8 mouse cellular contexts compared by ENCODE assay signal in the genomic region with DNA sequence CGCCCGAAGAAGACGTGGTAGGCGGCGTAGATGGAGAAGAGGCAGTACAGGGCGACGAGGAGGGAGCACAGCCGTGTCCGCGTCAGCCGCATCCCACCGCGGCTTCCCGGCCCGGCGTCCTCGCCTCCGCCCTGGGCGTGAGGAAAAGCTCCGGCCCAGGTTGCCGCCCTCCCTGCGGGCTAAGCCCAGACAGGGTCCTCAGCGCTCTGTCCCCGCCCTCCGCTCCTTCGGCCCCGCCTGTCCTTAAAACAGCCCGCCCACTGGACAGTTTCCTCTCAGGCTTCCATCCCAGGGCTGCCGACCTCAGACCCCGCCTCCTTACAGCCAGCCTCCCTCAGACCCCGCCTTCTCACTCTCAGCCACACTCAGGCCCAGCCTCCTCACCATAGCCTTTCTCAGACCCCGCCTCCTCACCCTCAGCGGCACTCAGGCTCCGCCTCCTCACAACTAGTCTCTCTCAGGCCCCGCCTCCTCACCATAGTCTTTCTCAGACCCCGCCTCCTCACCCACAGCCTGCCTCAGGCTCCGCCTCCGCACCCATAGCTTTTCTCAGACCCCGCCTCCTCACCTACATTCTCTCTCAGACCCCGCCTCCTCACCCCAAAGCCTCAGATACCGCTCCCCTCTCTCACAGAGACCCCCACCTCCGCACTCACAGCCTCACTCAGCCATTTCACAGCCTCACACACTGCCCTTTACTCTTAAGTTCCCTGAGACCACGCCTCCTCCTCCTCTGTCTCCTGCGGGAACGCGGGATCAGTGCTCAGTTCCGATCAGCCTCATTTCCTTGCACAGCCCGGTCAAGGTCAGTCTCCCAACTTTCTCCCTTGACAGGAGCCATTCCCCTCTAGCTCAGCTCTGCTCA. TPM values are rescaled to one million over a fixed set of nuclear protein-coding genes. Genes with fewer than 3 reads are reported as not detected.
A peak's percentile ranks its signal among the peaks of the same experiment; 100 is the strongest.
DNase-seq lines count a peak whose midpoint lies in the region; ATAC-seq lines count a peak whose summit lies in the region.

A gene (minus strand): TSS at position 392 of the 865 bp plus-strand sequence.

- DNase-seq in B cell, adult 2 months = peak; percentile 94 to 97
- DNase-seq in brain, adult 2 months (ENCODE audit: low read depth, low spot score) = peak; percentile 99
- DNase-seq in heart, embryonic 10.5 days (ENCODE audit: low spot score) = peak; percentile 100
- peak; percentile 97 for DNase-seq in liver
- peak; percentile 89 to 90 for DNase-seq in spleen, postnatal 4 days (ENCODE audit: low spot score in 2 of 2)

- H3K9me3 ChIP-seq in heart, embryonic 10.5 days = no peaks in the 10 kb centered on the region
- no peaks in the 10 kb centered on the region for H3K9me3 ChIP-seq in kidney, embryonic 15.5 days (replicated peaks)

- H3K4me1 ChIP-seq in heart, embryonic 10.5 days = peaks cover 12% of the 10 kb centered on the region; the same call in 1 of the 2 replicates
- peaks cover 9% of the 10 kb centered on the region for H3K4me1 ChIP-seq in kidney, embryonic 15.5 days

- peak within 1 kb of the TSS; percentile 71 for H3K4me2 ChIP-seq in kidney, embryonic 15.5 days

- H3K9ac ChIP-seq in kidney, embryonic 15.5 days = peak within 1 kb of the TSS; percentile 76

- ATAC-seq in erythroblast, adult 5-6 weeks (replicated peaks; ENCODE audit: low FRiP score, poor library complexity, severe bottlenecking) = peak; percentile 97
- ATAC-seq in kidney, embryonic 15.5 days (replicated peaks; ENCODE audit: low FRiP score) = peak; percentile 97
- ATAC-seq in monocyte, adult 5-6 weeks (replicated peaks; ENCODE audit: insufficient number of reproducible peaks, low FRiP score, low TSS enrichment, poor library complexity, severe bottlenecking) = peak; percentile 96

- no peaks in the 10 kb centered on the region for H3K27me3 ChIP-seq in heart, embryonic 10.5 days (ENCODE audit: insufficient read depth, poor library complexity, severe bottlenecking)
- no peaks in the 10 kb centered on the region for H3K27me3 ChIP-seq in kidney, embryonic 15.5 days

- 1% methylated on average over 44 of the region's 48 CpGs for WGBS in heart, embryonic 10.5 days
- under 1% methylated on average over 43 of the region's 48 CpGs for WGBS in kidney, embryonic 15.5 days

- peak within 1 kb of the TSS; percentile 82 for H3K4me3 ChIP-seq in heart, embryonic 10.5 days
- peak within 1 kb of the TSS; percentile 64 for H3K4me3 ChIP-seq in kidney, embryonic 15.5 days (replicated peaks)

- 0 out of 2 replicates have a peak, but pooled peaks cover 10% of the 10 kb centered on the region for H3K36me3 ChIP-seq in heart, embryonic 10.5 days
- peaks cover 14% of the 10 kb centered on the region; the same call in 1 of the 2 replicates for H3K36me3 ChIP-seq in kidney, embryonic 15.5 days

- H3K27ac ChIP-seq in heart, embryonic 10.5 days = peak within 1 kb of the TSS; percentile 95
- peak within 1 kb of the TSS; percentile 94 for H3K27ac ChIP-seq in kidney, embryonic 15.5 days

RNA-seq across cellular contexts. Expression of the gene that starts here (rescaled TPM):
- total RNA-seq in erythroblast, adult 5-6 weeks (2015; ENCODE audit: low replicate concordance) = 6.9 and 9.8 TPM in 2 replicates
- total RNA-seq in erythroblast, adult 5-6 weeks (2017; ENCODE audit: low replicate concordance) = 0.84 and 1.4 TPM in 2 replicates
- polyA plus RNA-seq in heart, embryonic 10.5 days (2016; fragmentation: Nextera tagmentation; extraction: Ambion mirVana) = 37.7 and 40.0 TPM in 2 replicates
- polyA plus RNA-seq in kidney, embryonic 15.5 days (2015; fragmentation: Nextera tagmentation; extraction: Ambion mirVana) = 50.7 and 51.5 TPM in 2 replicates
- 34.3 to 84.2 TPM (median 40.7 TPM) in 3 replicates for total RNA-seq in monocyte, adult 5-6 weeks (2017)

Comparison
In these comparisons a context has a peak if more than half of its experiments do, and no peak if none do; other contexts are left out.
1. Peak in every context shown above with its lines: DNase-seq, ATAC-seq, H3K4me3 ChIP-seq and H3K27ac ChIP-seq.